Mouse (Mus musculus) embryo, embryonic 9.5 days (tissue): ENCODE data around the gene Pcgf2.

Source experiments
- DNase-seq: peaks from one replicate; pipeline ENCODE4 v3.0.0-alpha.2; 2017; ENCODE audit errors: extremely low spot score

The Pcgf2 gene

DNA sequence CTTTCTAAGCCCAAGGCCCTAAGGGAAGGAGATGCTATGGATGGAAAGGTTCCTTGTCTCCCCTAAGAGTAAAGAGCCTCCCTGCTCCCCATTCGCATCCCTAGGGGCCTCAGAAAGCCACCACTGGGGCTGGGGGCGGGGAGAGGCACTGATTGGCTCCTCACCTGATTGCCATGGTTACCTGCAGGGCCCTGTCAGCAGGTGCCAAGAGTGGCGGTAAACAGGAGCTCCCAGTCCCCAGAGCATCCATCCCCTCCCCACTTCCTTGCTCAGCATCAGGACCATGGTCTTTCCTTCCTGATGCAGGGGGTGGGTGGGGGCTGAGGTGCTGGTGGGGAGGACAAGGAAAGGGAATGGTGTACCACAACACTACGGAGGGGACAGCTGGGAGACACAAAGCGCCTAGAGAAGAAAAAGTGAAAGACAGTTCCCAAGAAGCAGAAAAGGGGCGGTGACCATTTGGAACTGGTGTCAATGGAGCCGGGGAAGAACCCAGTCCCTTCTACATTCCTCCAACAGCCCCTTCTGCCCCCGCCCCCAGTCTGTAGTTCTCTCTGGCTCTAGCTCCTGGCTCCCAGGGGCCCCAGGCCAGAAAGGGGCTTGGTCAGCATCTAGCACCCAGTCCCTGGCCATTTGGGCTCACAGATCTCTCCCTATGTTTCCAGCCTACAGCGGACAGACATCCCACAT, 4.4 kb downstream of the Pcgf2 start:
- no peak for DNase-seq

DNA sequence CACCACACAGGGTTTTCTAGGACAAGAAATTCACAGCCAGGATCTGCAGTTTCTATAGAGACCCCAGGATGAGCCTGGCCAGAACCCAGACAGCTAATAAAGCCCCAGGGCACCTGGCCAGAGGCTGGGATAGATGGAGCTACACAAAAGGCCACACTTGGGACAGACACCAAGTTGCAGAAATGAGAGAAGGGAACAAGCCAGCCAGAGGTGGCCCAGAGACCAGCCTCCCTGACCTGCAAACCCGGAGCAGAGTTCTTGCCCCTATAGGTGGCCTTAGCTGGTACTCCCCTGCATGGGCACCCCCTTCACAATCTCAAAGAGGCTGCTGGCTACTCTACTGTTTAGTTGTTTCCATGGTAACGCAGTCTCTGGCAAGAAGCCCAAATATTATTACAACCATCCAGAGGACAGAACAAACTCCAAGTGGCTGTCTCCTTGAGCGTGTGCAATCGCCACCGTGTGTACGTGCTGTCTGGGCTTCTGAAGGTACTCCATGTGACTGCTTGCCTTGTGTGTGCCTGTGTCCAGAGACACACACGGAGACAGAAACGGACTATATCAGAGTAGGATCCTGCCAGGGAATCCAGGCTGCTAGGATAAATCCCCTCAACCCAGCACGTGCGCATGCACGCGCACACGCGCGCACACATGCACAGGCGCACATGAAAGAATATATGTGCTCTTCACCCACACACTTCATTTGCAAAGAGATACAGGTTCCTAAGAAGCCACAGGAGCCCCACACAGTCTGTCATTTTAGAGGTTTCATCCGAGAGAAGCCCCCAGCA, 5.2 kb downstream of the Pcgf2 start:
- no peak for DNase-seq

GRCm38 (mm10) chr11:97694435-97694834, 5.9 kb downstream of the Pcgf2 start:
- no peak for DNase-seq

GRCm38 (mm10) chr11:97689861-97690260, 10.4 kb downstream of the Pcgf2 start:
- DNase-seq: peak; percentile 77

DNA sequence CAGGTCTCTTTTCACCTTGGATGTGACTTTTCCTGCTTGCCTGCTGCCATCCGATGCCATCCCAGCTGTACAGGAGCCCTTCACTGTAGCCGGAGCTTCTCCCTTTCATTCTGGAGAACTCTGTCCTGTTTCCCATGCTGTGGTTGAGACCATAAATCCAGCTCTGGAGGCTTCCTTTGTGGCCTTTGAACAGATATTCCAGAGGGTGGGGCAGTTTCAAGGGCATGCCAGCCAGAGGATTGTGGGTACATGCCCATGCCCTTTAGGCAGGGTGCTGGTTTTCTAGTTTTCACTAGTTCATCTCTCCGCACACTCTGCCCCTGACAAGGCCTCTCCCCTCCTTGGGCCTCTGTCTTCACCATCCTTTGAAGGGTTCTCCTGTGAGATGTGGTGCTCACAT, 13.2 kb downstream of the Pcgf2 start:
- no peak for DNase-seq

DNA sequence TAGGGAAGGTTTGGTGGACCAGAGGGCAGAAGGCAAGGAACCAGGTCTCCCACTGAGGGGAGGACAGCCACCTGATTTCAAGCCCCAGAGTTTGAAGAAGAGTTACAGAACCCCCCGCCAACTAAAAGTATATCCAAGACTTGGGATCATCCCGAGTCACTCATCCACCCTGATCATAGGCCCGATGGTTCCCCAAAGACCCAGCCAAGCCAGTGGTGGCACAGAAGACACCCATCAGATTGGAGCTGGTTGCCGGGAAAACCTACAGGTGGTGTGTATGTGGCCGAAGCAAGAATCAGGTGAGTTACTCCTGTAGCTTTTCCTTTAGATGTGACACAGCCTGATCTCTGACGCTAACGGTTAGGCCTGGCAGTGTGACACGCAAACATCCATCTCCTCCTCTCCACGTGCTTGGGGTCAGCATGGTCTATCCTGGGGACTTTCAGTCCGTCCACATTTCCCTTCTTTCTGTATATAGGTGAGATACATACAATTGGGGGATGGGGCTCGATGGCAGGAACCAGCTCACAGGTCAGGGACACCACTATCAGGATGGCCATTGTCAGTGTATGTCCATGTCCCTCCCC, 13.9 kb downstream of the Pcgf2 start:
- DNase-seq: no peak

DNA sequence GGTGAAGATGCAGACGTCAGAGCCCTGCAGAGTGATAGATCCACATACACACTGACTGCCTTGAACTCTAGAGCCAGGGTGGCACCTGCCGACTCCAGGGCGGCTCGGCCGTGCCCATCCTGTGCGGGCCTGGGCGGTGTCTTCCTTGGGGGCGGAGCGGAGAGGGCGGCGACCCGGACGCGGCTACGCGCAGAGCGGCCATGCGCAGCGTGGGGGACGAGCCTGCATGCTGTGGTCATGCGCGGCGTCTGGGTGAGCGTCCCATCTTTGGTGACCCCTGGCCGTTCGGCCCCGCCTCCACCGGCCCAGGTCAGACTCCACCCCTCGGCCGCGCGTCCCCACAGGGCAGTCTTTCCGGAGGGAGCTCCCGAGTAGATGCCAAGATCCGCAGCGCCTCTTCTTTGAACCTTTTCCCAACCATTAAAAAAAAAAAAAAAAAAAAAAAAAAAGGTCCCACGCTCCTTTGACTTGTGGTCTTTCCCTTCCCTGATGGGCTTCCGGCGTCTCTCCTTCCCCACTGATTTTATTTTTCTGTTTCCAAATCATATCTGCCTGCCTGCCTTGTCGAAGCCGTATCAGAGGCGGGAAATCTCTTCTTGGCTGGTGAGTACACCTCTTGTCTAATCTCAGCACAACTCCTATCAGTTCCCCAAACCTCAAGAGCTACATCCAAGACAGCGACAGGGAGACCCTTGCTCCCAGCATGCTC, 14.5 kb downstream of the Pcgf2 start, which contains the start of gene Cisd3:
Gene Cisd3 (plus strand): TSS at position 214 of the 709 bp plus-strand sequence.
- peak; percentile 89 for DNase-seq

DNA sequence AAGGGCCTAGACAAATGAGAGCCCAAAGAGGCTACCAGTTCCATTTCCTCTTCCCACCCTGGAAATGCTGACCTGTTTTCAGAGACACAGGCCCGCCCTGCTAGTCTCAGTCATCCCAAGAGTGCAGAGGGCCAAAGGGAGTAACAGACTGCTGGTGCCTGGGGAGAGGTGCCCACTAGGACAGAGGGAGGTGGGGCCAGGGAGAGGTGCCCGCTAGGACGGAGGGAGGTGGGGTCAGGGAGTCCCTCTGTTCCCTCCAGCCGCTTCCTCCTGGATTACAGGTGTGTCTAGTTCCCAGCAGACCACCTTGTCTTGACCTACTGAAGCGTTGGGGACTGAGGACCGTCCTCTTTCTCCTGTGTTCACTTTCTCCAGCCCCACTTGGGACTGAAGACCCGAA, 15.5 kb downstream of the Pcgf2 start:
- no peak for DNase-seq

- no peak for DNase-seq
These were observed 16.1 kb downstream of the Pcgf2 start for GRCm38 (mm10) chr11:97684063-97684680.

DNA sequence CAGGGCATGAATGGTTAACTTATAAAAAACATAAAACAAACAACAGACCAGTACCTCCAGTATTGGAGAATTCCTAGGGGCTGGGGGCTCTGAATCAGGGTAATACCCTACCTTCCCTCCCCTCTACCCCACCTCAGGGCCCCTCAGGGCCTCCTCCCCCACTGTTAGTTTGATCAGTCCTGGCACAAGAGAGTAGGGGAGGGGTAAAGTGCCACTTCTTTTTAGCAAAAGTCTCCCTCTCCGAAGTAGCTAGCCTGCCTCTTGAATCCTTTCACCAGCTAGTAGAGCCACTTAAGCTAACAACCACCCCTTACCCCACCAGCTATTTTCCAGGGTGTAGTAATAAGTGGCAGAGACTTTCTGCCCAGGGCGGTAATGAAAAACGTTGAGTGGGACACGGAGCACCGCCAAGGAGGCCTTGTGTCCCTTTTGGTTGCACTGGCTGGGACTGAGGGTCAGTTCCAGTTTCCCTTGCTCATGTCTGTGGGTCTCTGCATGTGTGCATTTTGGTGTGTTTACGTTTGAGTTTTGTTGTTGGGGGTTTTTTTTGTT, 17.7 kb downstream of the Pcgf2 start:
- no peak for DNase-seq

DNA sequence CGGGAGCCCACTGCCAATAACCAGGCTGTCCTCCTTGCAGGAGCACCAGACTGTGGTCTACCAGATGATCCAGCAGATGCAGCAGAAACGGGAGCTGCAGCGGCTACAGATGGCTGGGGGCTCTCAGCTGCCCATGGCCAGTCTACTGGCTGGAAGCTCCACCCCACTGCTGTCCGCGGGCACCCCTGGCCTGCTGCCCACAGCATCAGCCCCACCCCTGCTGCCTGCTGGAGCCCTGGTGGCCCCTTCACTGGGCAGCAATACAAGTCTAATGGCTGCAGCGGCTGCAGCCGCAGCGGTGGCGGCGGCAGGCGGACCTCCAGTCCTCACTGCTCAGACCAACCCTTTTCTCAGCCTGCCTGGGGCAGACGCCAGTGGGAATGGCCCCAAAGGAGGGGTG, 19.9 kb downstream of the Pcgf2 start:
- no peak for DNase-seq

GRCm38 (mm10) chr11:97678301-97678700, 22.0 kb downstream of the Pcgf2 start:
- DNase-seq: no peak

DNA sequence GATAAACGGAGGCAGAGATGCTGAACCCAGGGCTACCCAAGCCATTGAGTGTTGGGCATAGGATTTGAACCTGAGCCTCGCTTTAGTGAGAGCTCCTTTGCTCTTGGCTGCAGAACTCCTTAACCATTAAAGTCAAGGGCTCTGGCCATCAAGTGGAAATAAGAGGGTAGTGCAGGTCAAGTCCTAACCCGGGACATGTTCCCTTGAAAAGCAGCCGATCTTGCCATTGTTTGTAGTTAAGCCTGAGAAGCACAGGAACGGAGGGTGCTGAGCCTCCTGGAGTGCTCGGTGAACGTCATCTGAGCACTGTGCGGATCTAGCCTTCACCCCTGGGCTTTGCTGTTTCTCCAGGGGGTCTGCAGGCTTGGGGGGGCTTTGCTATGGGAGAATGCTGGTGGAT, 22.5 kb downstream of the Pcgf2 start:
- DNase-seq: no peak

- no peak for DNase-seq
These were observed 22.9 kb downstream of the Pcgf2 start for GRCm38 (mm10) chr11:97677381-97677780.

GRCm38 (mm10) chr11:97676050-97676754, 24.1 kb downstream of the Pcgf2 start:
- no peak for DNase-seq

GRCm38 (mm10) chr11:97673148-97673547, 27.1 kb downstream of the Pcgf2 start:
- no peak for DNase-seq

GRCm38 (mm10) chr11:97671177-97671527, 29.1 kb downstream of the Pcgf2 start:
- no peak for DNase-seq

- DNase-seq: no peak
These were observed 29.8 kb downstream of the Pcgf2 start for GRCm38 (mm10) chr11:97670234-97671176.

- DNase-seq: no peak
These were observed 30.5 kb downstream of the Pcgf2 start for GRCm38 (mm10) chr11:97669829-97670228.

DNA sequence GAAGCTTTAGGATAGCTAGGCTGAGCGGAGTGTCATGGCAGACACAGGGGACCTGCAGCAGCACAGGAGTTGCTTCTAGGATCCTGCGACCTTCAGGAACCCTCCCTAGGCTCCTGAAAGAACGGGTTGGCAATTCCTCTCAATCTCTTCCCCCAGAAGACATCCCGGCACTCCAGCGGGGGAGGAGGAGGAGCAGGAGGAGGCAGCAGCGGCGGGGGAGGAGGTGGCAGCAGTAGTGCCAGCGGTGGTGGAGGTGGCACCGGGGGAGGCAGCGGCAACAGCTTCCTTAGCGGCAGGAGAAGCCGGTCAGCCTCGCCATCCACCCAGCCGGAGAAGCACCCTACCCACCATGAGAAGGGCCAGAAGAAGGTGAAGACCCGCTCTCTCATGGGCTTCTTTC, 31.0 kb downstream of the Pcgf2 start:
- no peak for DNase-seq
